Mouse (Mus musculus): ENCODE measurements around the gene Gm9639. TPM values are rescaled to one million over a fixed set of nuclear protein-coding genes. Genes with fewer than 3 reads are reported as not detected.
"Not testable (repeated sequence)": the region's sequence is repeated elsewhere in the genome, so short reads cannot be mapped to it uniquely, and the experiment has no call there.

The Gm9639 gene
- total and polyA plus RNA-seq, 3 experiments = not detected

GRCm38 (mm10) chr10:77797677-77798076, 2.8 kb upstream of the Gm9639 start:
- Histone ChIP-seq H3K27ac (no peak overlapping the region), H3K36me3 (ENCODE audit: control insufficient read depth, insufficient read depth, low read length) (no peaks in the 10 kb centered on the region), H3K27me3 (ENCODE audit: control insufficient read depth, insufficient read depth, low read length) (no peaks in the 10 kb centered on the region), H3K9ac (ENCODE audit: low read depth, low read length) (no peak overlapping the region), H3K79me2 (replicated peaks; ENCODE audit: control insufficient read depth, insufficient read depth, low read length) (no peaks in the 10 kb centered on the region), H3K4me1 (ENCODE audit: control insufficient read depth, insufficient read depth, low read length) (no peaks in the 10 kb centered on the region; the same call in 1 of the 2 replicates), H3K4me3 (no peak overlapping the region)
- no peak for DNase-seq
- WGBS = 8% methylated on average over 3 of the region's 3 CpGs
- TF ChIP-seq EP300 (IDR thresholded peaks at IDR 0.05; ENCODE audit: insufficient read depth, low read depth, low read length) (no peak), POLR2A (IDR thresholded peaks at IDR 0.05; ENCODE audit: insufficient read depth, low read depth, low read length) (no peak)
- intact Hi-C loops (cut with DNase I) = loop anchor here (5.0 kb wide), 1 partner anchor 170 kb away; no protein-coding TSS in a partner anchor

DNA sequence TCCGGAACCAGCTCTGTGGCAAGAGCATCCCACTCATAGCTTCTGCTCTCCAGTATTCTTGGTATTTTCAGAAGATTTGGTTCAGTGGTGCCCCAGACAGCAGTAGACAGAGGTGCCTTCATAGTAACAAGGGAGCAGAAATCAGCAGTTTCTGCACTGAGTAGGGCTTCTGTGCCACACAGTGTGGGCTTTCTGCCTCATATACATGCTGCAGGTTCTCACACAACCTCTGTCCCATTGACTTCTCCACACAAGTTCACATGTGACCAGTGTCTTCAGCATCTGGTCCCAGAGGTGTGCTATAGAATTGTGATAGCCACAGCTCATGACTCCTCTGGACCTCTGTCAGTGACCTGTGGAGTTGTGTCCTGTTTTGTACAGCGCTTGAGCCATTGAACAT, 6.3 kb downstream of the Gm9639 start:
- H3K4me3 ChIP-seq = no peak overlapping the region
- H3K36me3 ChIP-seq (ENCODE audit: control insufficient read depth, insufficient read depth, low read length) = no peaks in the 10 kb centered on the region
- intact Hi-C loops (cut with DNase I) = no loop called here
- H3K4me1 ChIP-seq (ENCODE audit: control insufficient read depth, insufficient read depth, low read length) = no peaks in the 10 kb centered on the region; the same call in 1 of the 2 replicates
- no peaks in the 10 kb centered on the region for H3K27me3 ChIP-seq (ENCODE audit: control insufficient read depth, insufficient read depth, low read length)
- WGBS = 68% methylated on average over 2 of the region's 2 CpGs
- H3K9ac ChIP-seq (ENCODE audit: low read depth, low read length) = no peak overlapping the region
- no peak overlapping the region for H3K27ac ChIP-seq
- no peaks in the 10 kb centered on the region for H3K79me2 ChIP-seq (replicated peaks; ENCODE audit: control insufficient read depth, insufficient read depth, low read length)
- no peak for DNase-seq
- TF ChIP-seq CTCF (IDR thresholded peaks at IDR 0.05) (no peak), EP300 (IDR thresholded peaks at IDR 0.05; ENCODE audit: insufficient read depth, low read depth, low read length) (no peak), POLR2A (IDR thresholded peaks at IDR 0.05; ENCODE audit: insufficient read depth, low read depth, low read length) (no peak)

DNA sequence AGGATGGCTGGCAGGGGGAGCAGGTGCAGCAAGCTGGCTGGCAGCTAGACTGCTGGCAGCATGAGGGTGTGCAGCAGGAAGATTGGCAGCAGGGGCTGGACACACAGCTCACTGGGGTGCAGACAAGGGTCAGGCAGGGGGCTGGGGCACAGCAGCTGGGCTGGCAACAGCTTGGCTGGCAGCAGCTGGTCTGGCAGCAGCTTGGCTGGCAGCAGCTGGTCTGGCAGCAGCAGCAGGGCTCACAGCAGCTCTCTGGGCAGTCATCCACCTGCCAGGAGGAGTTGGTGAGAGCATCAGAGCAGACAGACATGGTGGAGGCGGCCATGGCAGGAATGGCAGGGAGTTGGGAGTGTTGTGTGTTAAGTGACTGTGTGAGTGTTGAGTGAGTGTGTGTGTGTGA, 7.0 kb downstream of the Gm9639 start, which contains the start of gene Gm7137:
Gene Gm7137 (minus strand): TSS at position 325 of the 400 bp plus-strand sequence.
- H3K27ac ChIP-seq; H3K27me3 ChIP-seq (ENCODE audit: control insufficient read depth, insufficient read depth, low read length); H3K36me3 ChIP-seq (ENCODE audit: control insufficient read depth, insufficient read depth, low read length); intact Hi-C loops (cut with DNase I); H3K4me1 ChIP-seq (ENCODE audit: control insufficient read depth, insufficient read depth, low read length); H3K4me3 ChIP-seq; H3K9ac ChIP-seq (ENCODE audit: low read depth, low read length); H3K79me2 ChIP-seq (replicated peaks; ENCODE audit: control insufficient read depth, insufficient read depth, low read length): not testable (repeated sequence)
- DNase-seq = peak; percentile 29 to 56
- WGBS = 45% methylated on average over 1 of the region's 1 CpGs

DNA sequence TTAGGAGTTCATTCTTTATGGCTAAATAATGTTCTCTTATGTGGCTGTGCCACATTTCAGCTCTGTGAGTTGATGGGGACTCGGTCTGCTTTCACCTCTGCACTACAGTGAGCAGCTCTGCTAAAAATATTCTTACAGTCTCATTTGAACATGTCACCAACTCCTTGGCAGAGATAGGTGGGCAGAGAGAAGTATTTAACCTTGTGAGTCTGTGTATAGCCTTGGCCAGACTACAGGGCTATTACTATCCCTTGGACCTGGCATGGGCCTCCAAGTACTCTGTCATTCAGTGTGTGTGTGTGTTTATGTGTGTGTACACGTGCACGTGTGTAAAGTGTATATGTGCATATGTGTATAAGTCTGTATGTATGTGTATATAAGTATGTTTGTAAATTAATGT, 11.5 kb downstream of the Gm9639 start:
- H3K4me3 ChIP-seq; intact Hi-C loops (cut with DNase I): not testable (repeated sequence)

DNA sequence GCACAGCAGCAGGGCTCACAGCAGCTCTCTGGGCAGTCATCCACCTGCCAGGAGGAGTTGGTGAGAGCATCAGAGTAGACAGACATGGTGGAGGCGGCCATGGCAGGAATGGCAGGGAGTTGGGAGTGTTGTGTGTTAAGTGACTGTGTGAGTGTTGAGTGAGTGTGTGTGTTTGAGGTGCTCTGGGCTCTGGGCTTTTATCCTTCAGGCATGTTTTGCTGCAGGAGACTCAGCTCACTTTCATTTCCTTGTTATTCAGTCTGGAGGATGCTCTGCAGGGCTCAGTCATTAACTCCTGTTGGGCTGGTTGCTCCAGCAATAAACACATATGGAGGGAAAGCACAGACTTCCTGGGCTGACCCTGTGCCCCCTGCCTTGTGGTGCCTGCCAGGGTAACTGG, 12.4 kb downstream of the Gm9639 start, which contains the start of gene Gm3250:
Gene Gm3250 (minus strand): TSS at position 101 of the 400 bp plus-strand sequence.
- H3K27ac ChIP-seq; H3K4me3 ChIP-seq; H3K36me3 ChIP-seq (ENCODE audit: control insufficient read depth, insufficient read depth, low read length); H3K9ac ChIP-seq (ENCODE audit: low read depth, low read length); H3K27me3 ChIP-seq (ENCODE audit: control insufficient read depth, insufficient read depth, low read length); H3K4me1 ChIP-seq (ENCODE audit: control insufficient read depth, insufficient read depth, low read length); DNase-seq; H3K79me2 ChIP-seq (replicated peaks; ENCODE audit: control insufficient read depth, insufficient read depth, low read length); intact Hi-C loops (cut with DNase I): not testable (repeated sequence)
- 57% methylated on average over 1 of the region's 1 CpGs for WGBS

More for the DNA sequence above, 11.5 kb downstream of the Gm9639 start:
- H3K79me2 ChIP-seq (replicated peaks; ENCODE audit: control insufficient read depth, insufficient read depth, low read length); H3K27ac ChIP-seq; H3K36me3 ChIP-seq (ENCODE audit: control insufficient read depth, insufficient read depth, low read length); DNase-seq; H3K9ac ChIP-seq (ENCODE audit: low read depth, low read length); H3K4me1 ChIP-seq (ENCODE audit: control insufficient read depth, insufficient read depth, low read length); H3K27me3 ChIP-seq (ENCODE audit: control insufficient read depth, insufficient read depth, low read length): not testable (repeated sequence)
- WGBS = 72% methylated on average over 3 of the region's 3 CpGs

DNA sequence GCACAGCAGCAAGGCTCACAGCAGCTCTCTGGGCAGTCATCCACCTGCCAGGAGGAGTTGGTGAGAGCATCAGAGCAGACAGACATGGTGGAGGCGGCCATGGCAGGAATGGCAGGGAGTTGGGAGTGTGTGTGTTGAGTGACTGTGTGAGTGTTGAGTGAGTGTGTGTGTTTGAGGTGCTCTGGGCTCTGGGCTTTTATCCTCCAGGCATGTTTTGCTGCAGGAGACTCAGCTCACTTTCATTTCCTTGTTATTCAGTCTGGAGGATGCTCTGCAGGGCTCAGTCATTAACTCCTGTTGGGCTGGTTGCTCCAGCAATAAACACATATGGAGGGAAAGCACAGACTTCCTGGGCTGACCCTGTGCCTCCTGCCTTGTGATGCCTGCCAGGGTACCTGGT, 18.0 kb downstream of the Gm9639 start, which contains the start of gene Gm7138:
Gene Gm7138 (minus strand): TSS at position 101 of the 400 bp plus-strand sequence.
- H3K4me3 ChIP-seq; H3K27ac ChIP-seq; H3K79me2 ChIP-seq (replicated peaks; ENCODE audit: control insufficient read depth, insufficient read depth, low read length); intact Hi-C loops (cut with DNase I); H3K9ac ChIP-seq (ENCODE audit: low read depth, low read length); H3K4me1 ChIP-seq (ENCODE audit: control insufficient read depth, insufficient read depth, low read length); H3K36me3 ChIP-seq (ENCODE audit: control insufficient read depth, insufficient read depth, low read length); DNase-seq; H3K27me3 ChIP-seq (ENCODE audit: control insufficient read depth, insufficient read depth, low read length): not testable (repeated sequence)
- WGBS = 67% methylated on average over 1 of the region's 1 CpGs

DNA sequence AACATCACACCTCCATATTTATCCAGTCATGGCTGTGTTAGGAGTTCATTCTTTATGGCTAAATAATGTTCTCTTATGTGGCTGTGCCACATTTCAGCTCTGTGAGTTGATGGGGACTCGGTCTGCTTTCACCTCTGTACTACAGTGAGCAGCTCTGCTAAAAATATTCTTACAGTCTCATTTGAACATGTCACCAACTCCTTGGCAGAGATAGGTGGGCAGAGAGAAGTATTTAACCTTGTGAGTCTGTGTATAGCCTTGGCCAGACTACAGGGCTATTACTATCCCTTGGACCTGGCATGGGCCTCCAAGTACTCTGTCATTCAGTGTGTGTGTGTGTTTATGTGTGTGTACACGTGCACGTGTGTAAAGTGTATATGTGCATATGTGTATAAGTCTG, 22.7 kb downstream of the Gm9639 start:
- DNase-seq; H3K4me3 ChIP-seq; H3K4me1 ChIP-seq (ENCODE audit: control insufficient read depth, insufficient read depth, low read length); H3K9ac ChIP-seq (ENCODE audit: low read depth, low read length); H3K79me2 ChIP-seq (replicated peaks; ENCODE audit: control insufficient read depth, insufficient read depth, low read length); H3K27me3 ChIP-seq (ENCODE audit: control insufficient read depth, insufficient read depth, low read length); H3K27ac ChIP-seq; intact Hi-C loops (cut with DNase I); H3K36me3 ChIP-seq (ENCODE audit: control insufficient read depth, insufficient read depth, low read length): not testable (repeated sequence)
- WGBS = 67% methylated on average over 3 of the region's 3 CpGs

GRCm38 (mm10) chr10:77771225-77771624, 23.7 kb downstream of the Gm9639 start, which contains the start of gene Gm3238:
Gene Gm3238, minus strand, starts transcription at chr10:77771325.
- H3K27me3 ChIP-seq (ENCODE audit: control insufficient read depth, insufficient read depth, low read length); H3K9ac ChIP-seq (ENCODE audit: low read depth, low read length); H3K4me1 ChIP-seq (ENCODE audit: control insufficient read depth, insufficient read depth, low read length); H3K79me2 ChIP-seq (replicated peaks; ENCODE audit: control insufficient read depth, insufficient read depth, low read length); H3K27ac ChIP-seq; intact Hi-C loops (cut with DNase I); H3K4me3 ChIP-seq; DNase-seq; H3K36me3 ChIP-seq (ENCODE audit: control insufficient read depth, insufficient read depth, low read length): not testable (repeated sequence)
- WGBS = 40% methylated on average over 1 of the region's 1 CpGs
